Mouse (Mus musculus): ENCODE data around the gene Rfc4. TPM values are rescaled to one million over a fixed set of nuclear protein-coding genes. Genes with fewer than 3 reads are reported as not detected.

The Rfc4 gene
- total RNA-seq, 2 experiments from 2014 or later = 90.3 to 224 TPM

- ATAC-seq (replicated peaks; ENCODE audit: poor library complexity) = peak; percentile 56
These were observed 8.0 kb upstream of the Rfc4 start for GRCm38 (mm10) chr16:23135421-23136149.

DNA sequence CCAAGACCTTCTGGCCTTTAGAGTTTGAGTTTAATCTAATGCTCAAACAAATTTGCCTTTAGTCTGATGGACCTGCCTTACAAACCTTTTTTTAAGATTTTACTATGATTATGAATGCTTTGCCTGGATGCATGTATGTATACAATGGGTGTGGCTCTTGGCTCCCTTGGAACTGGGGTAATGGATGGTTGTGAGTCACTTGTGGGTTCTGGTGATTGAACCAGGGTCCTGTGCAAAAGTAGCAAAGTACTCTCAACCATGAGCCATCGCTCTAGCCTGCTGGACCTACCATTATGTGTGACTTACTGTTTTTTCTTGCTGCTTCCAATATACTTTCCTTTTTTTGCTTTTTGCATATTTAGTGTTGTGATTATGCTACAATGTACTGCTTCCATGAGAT is 4.8 kb upstream of the Rfc4 start:
- no peak for ATAC-seq (replicated peaks; ENCODE audit: poor library complexity)

DNA sequence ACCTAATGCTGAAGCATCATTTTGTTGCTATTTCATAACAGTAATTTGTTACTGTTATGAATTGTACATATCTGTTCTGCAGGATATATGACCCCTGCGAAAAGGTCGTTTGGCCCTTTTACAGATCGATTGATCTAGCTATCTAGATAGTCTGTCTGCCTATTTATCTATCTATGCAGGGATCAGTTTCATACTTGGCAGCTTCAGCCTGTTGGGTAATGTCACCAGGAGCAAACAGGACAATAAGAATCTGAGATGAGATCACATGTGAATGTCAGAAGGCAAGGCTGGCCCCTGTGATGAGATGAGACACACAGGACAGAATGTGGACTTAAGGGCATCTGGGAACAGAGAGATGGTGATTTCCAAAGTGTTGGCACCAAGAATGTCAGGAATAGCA is 2.8 kb upstream of the Rfc4 start:
- no peak for ATAC-seq (replicated peaks; ENCODE audit: poor library complexity)

DNA sequence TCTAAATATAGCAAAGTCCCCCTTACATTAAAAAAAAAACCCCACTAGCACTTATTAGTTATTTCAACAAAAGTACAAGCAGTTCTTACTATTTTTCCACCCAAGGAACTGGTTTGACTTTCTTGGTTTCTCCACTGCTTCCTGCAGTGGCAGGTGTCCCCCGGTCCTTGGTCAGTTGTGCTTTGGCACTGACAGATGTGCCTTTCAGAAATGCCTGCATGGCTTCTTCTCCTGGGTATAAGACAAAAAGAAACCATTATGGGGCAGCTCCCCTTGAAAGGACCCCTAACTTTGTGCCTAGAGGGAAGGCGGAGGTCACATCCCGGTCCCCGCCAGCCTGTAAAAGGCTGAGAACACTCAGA is 245 bp downstream of the Rfc4 start:
- peak; percentile 17; the same call in 1 of the 2 replicates for ATAC-seq (replicated peaks; ENCODE audit: poor library complexity)

GRCm38 (mm10) chr16:23124398-23124797 is 3.1 kb downstream of the Rfc4 start:
- ATAC-seq (replicated peaks; ENCODE audit: poor library complexity) = no peak

- no peak for ATAC-seq (replicated peaks; ENCODE audit: poor library complexity)
These were observed 4.4 kb downstream of the Rfc4 start for GRCm38 (mm10) chr16:23123104-23123503.

GRCm38 (mm10) chr16:23122446-23122845 is 5.1 kb downstream of the Rfc4 start:
- ATAC-seq (replicated peaks; ENCODE audit: poor library complexity) = no peak

DNA sequence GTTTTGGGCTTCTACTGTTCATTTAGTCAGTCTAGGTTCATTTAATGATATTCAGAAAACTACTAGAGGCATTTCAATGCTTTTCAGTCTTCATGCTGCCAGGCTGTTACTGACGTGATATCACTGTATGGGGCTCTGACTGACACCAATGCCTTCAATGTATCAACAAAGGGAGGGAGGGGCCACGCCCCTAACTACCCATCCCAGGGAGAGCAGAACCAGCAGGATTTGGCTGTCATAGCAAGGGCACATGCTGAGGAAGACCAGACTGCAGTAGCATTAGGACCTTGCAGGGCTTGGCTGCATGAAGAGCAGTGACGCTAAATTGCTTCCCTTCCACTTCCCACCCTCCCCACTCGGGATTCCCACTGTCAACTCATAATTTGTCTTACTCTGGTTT is 10.4 kb downstream of the Rfc4 start:
- no peak for ATAC-seq (replicated peaks; ENCODE audit: poor library complexity)

DNA sequence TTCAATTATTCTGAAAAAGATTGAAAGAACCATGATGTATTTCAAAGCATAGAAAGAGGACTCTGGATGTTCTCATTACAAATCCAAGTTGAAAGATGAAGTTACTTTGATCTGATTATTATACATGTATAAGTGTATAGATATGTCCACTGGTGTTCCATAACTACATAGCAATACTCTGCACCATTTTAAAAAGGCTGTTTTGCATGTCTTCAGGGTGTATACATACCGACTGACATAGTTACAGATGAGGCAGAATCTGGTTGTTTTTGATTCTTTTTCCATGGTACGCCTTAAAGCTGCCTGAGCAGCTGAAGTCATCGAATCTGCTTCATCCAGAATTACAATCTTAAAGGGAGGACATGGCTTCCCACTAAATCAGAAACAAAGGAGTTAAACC is 12.1 kb downstream of the Rfc4 start:
- ATAC-seq (replicated peaks; ENCODE audit: poor library complexity) = no peak

- peak; percentile 33 for ATAC-seq (replicated peaks; ENCODE audit: poor library complexity)
These were observed 13.0 kb downstream of the Rfc4 start for GRCm38 (mm10) chr16:23114339-23115171.

DNA sequence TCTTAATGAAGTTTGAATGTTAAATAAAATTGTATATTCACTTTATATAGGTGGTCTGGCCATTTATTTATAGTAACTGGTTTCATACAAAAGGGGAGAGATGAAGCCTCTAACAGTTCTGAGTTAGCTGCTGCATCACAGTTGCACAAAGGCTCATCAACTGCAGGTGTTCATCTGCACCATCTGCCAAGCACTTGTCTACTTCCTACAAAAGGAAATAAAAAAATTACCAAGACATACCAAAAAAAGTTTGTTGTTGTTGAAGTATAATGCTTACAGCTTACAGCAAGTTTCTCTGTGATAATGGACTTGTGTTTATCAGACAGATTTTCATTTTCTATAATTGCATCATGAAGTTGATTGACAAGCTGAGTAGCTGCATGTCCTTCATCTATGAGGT is 13.6 kb downstream of the Rfc4 start:
- peak; percentile 27 for ATAC-seq (replicated peaks; ENCODE audit: poor library complexity)

DNA sequence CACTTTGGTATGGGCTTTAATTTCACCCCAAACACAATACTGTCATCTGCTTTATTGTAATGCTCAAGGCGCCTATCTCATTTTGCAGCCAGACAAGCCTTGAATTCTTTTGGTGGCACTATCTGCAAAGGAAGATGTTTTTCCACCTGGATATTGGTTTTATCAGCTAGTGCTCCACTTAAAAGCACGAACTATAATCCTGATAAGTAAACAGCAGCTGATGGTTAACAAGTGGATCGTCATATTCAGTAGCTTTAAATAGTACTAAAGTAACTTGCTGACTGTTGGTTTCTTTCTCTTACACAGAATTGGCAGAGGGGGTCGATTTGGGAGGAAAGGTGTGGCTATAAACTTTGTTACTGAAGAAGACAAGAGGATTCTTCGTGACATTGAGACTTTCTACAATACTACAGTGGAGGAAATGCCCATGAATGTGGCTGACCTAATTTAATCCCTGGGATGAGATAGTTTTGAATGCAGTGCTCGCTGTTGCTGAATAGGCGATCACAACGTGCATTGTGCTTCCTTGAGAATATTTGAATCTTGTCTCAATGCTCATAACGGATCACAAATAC is 14.6 kb downstream of the Rfc4 start:
- ATAC-seq (replicated peaks; ENCODE audit: poor library complexity) = no peak

DNA sequence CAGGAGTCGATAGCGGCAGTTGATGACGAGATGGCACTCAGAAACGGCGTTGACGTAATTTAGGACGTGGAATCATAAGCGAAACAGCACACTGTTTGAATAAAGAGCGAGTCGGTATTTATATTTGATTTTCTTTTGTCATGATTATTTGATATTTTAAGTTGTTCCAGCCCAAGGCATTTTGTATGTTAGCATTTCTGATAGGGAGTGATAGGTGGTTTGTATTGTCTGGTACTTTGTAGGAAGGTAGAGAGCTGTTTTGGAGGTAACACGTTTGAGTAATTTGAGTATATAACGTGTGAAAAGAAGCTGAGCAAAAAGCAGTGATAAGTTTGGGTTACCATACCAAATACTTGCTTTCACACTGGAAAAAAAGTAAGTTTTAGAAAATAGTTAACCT is 15.2 kb downstream of the Rfc4 start:
- ATAC-seq (replicated peaks; ENCODE audit: poor library complexity) = no peak

- no peak for ATAC-seq (replicated peaks; ENCODE audit: poor library complexity)
These were observed 17.9 kb downstream of the Rfc4 start for GRCm38 (mm10) chr16:23109350-23110280.

DNA sequence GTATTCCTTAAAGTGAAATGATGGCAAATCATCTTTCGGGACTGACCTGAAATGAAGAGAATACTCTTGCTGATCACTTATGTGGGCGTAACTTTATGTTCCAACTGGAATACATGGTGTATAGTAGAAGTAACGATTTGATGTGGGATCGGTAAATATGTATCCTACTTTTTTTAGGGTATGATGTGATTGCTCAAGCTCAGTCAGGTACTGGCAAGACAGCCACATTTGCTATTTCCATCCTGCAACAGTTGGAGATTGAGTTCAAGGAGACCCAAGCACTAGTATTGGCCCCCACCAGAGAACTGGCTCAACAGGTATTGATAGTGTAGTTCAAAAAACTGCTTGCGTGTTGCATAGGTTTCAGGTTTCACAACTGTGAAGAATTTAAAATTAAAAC is 18.6 kb downstream of the Rfc4 start:
- no peak for ATAC-seq (replicated peaks; ENCODE audit: poor library complexity)

- ATAC-seq (replicated peaks; ENCODE audit: poor library complexity) = peak; percentile 51
These were observed 19.4 kb downstream of the Rfc4 start for GRCm38 (mm10) chr16:23107946-23108759.

- ATAC-seq (replicated peaks; ENCODE audit: poor library complexity) = peak; percentile 70
These were observed 20.1 kb downstream of the Rfc4 start, which contains the start of gene Eif4a2 for GRCm38 (mm10) chr16:23107231-23107942. Gene Eif4a2 (plus strand): TSS chr16:23107444.

GRCm38 (mm10) chr16:23106121-23106520 is 21.4 kb downstream of the Rfc4 start:
- ATAC-seq (replicated peaks; ENCODE audit: poor library complexity) = no peak

DNA sequence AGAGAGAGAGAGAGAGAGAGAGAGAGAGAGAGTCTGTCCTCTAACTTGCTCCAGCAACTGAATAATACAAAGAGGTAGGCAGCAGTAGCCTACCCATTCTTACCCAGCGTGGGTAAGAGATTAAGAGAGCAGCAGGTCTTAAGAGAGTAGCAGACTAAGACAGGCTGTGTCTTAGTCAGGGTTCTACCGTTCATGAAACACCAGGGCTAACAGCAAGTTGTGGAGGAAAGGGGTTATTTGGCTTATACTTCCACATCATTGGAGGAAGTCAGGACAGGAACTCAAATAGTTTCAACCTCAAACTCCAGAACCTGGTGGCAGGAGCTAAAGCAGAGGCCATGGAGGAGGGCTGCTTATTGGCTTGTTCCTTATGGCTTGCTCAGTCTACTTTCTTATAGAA is 23.7 kb downstream of the Rfc4 start:
- no peak for ATAC-seq (replicated peaks; ENCODE audit: poor library complexity)
